In the genomic region with DNA sequence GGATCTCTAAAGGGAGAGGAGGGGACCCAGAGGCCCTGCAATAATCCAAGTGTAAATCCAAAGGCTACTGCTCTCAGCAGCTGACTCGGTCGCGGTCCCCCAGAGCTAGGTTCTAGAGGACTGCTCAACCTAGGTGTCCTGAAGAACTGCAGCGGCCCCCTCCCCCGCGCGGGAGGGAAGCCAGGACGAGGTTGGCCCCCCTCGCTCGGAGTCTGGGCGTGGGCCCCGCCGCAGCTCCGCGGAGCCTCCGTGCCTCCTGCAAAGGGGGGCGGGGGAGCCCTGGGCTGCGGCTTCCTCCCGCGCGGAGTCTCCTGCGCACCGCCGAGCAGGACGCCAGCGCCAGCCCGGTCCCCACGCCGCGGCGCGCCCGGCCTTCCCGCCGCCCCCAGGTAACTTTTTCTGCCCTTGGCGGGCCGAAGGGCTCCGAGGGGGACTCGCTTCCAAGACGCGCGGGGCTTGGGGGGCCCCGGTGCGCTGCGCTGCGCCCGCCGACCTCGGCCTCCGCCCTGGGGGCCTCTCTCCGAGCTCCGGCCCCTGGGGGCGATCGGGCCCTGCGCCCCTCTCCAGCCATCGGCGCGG, we compare ENCODE assay signal across 7 mouse cellular contexts.
DNase-seq lines count a peak whose midpoint lies in the region; ATAC-seq lines count a peak whose summit lies in the region.

No protein-coding gene starts in this region.

- no peaks in the 10 kb centered on the region for H3K9me3 ChIP-seq in hindbrain, embryonic 12.5 days (replicated peaks)
- no peaks in the 10 kb centered on the region for H3K9me3 ChIP-seq in midbrain, embryonic 10.5 days (replicated peaks)
- H3K9me3 ChIP-seq in stomach, embryonic 16.5 days (replicated peaks; ENCODE audit: control insufficient read depth, low read length): no peaks in the 10 kb centered on the region

- WGBS in hindbrain, embryonic 12.5 days: under 1% methylated on average over 55 of the region's 58 CpGs
- under 1% methylated on average over 58 of the region's 58 CpGs for WGBS in midbrain, embryonic 10.5 days
- under 1% methylated on average over 51 of the region's 58 CpGs for whole genome bisulfite sequencing in stomach, embryonic 16.5 days

- H3K4me2 ChIP-seq in hindbrain, embryonic 12.5 days (replicated peaks): peak overlapping the region; percentile 88
- peak overlapping the region; percentile 86 for H3K4me2 ChIP-seq in stomach, embryonic 16.5 days (ENCODE audit: low read depth, low read length)

- intact Hi-C loops in left cerebral cortex, postnatal 36 days (cut with DNase I): no loop called here

- peak overlapping the region; percentile 70 for H3K27ac ChIP-seq in hindbrain, embryonic 12.5 days
- H3K27ac ChIP-seq in midbrain, embryonic 10.5 days (replicated peaks): peak overlapping the region; percentile 92
- H3K27ac ChIP-seq in stomach, embryonic 16.5 days (ENCODE audit: low read length): peak overlapping the region; percentile 21

- peak overlapping the region; percentile 85 for H3K9ac ChIP-seq in hindbrain, embryonic 12.5 days
- H3K9ac ChIP-seq in stomach, embryonic 16.5 days (ENCODE audit: low read length): peak overlapping the region; percentile 88

- peak overlapping the region; percentile 70 for H3K4me3 ChIP-seq in hindbrain, embryonic 12.5 days
- H3K4me3 ChIP-seq in midbrain, embryonic 10.5 days: peak overlapping the region; percentile 93
- H3K4me3 ChIP-seq in stomach, embryonic 16.5 days (replicated peaks; ENCODE audit: low read length): peak overlapping the region; percentile 84

- H3K4me1 ChIP-seq in hindbrain, embryonic 12.5 days: peaks cover 14% of the 10 kb centered on the region; the same call in 1 of the 2 replicates
- peaks cover 19% of the 10 kb centered on the region for H3K4me1 ChIP-seq in midbrain, embryonic 10.5 days
- H3K4me1 ChIP-seq in stomach, embryonic 16.5 days (ENCODE audit: control insufficient read depth, insufficient read depth, low read length): 0 out of 2 replicates have a peak, but pooled peaks cover 3% of the 10 kb centered on the region

- H3K27me3 ChIP-seq in hindbrain, embryonic 12.5 days: no peaks in the 10 kb centered on the region; the same call in 1 of the 2 replicates
- peaks cover 37% of the 10 kb centered on the region for H3K27me3 ChIP-seq in midbrain, embryonic 10.5 days (ENCODE audit: low read depth, poor library complexity, severe bottlenecking)
- no peaks in the 10 kb centered on the region for H3K27me3 ChIP-seq in stomach, embryonic 16.5 days (ENCODE audit: control insufficient read depth, insufficient read depth, low read length)

- ATAC-seq in frontal cortex, adult (ENCODE audit: low TSS enrichment): peak; percentile 85
- ATAC-seq in hindbrain, embryonic 12.5 days (ENCODE audit: low FRiP score): peak; percentile 88
- peak; percentile 90 for ATAC-seq in stomach, embryonic 16.5 days (ENCODE audit: insufficient read depth, low FRiP score)

- H3K36me3 ChIP-seq in hindbrain, embryonic 12.5 days: no peaks in the 10 kb centered on the region
- no peaks in the 10 kb centered on the region for H3K36me3 ChIP-seq in midbrain, embryonic 10.5 days
- no peaks in the 10 kb centered on the region for H3K36me3 ChIP-seq in stomach, embryonic 16.5 days (ENCODE audit: control insufficient read depth, insufficient read depth, low read length)

- DNase-seq in adipocyte (ENCODE audit: low spot score): peak; percentile 37
- peak; percentile 58 for DNase-seq in cerebellum, adult 8-10 months
- DNase-seq in left cerebral cortex, postnatal 36 days (ENCODE audit: low spot score in 2 of 2): peak; percentile 68 to 81
- peak; percentile 71 for DNase-seq in midbrain, embryonic 10.5 days (ENCODE audit: low spot score)

Comparison
In these comparisons a context has a peak if more than half of its experiments do, and no peak if none do; other contexts are left out.
1. Peak in every context shown above with its lines: DNase-seq, ATAC-seq, H3K4me3 ChIP-seq and H3K27ac ChIP-seq.
2. H3K27ac ChIP-seq: peak in every context shown above with its lines; median percentile 92 in midbrain, embryonic 10.5 days; 70 in hindbrain, embryonic 12.5 days; 21 in stomach, embryonic 16.5 days.